33 mouse cellular contexts compared by ENCODE assay signal in the genomic region with DNA sequence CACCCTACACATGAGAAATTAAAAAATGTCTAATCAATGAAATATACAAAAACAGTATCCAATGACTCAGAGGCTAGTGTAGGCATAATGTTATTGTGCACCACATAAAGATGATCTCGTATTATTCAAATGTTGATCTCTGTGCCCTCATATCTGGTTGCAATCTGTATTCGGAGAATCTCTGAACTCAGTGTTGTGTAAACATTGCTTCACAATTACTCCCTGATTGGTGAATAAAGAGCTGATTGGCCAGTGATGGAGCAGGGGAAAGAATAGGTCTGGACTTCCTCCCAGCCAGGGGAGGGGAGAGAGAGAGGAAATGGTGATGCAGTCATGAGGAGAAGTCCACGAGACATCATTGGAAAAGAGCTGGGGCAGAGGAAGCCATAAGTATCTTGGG. TPM values are rescaled to one million over a fixed set of nuclear protein-coding genes. Genes with fewer than 3 reads are reported as not detected.
"Had no signal": no experiment of that assay in that cellular context is flagged by ENCODE, and none has a peak within 500 bp of the region (broad histone marks: within the 10 kb centered on the region; RNA-seq: fewer than 3 reads in every experiment).

No protein-coding gene starts in this region.

- ATAC-seq: liver, embryonic 12.5 days; liver, postnatal 0 days; lung, postnatal 0 days; midbrain, embryonic 13.5 days; midbrain, embryonic 15.5 days; midbrain, embryonic 16.5 days had no signal

- H3K4me1 ChIP-seq: liver, embryonic 12.5 days; liver, embryonic 13.5 days; liver, embryonic 15.5 days; lung, embryonic 15.5 days; megakaryocyte, embryonic 14.5 days had no signal

- H3K36me3 ChIP-seq: limb, embryonic 10.5 days; limb, embryonic 12.5 days; limb, embryonic 13.5 days; limb, embryonic 15.5 days; liver, embryonic 12.5 days; liver, embryonic 13.5 days; liver, embryonic 15.5 days; lung, embryonic 15.5 days; midbrain, embryonic 12.5 days; midbrain, embryonic 13.5 days; midbrain, embryonic 15.5 days; neural tube, embryonic 12.5 days had no signal

- H3K9me3 ChIP-seq: limb, embryonic 15.5 days; liver, embryonic 13.5 days; liver, embryonic 15.5 days; lung, embryonic 15.5 days had no signal

- H3K27ac ChIP-seq: left cerebral cortex, adult 2 months; limb, embryonic 10.5 days; limb, embryonic 12.5 days; limb, embryonic 13.5 days; limb, embryonic 15.5 days; liver, embryonic 12.5 days; liver, embryonic 13.5 days; liver, embryonic 14.5 days; liver, embryonic 15.5 days; lung, embryonic 15.5 days; macrophage; midbrain, embryonic 12.5 days; midbrain, embryonic 13.5 days; midbrain, embryonic 15.5 days; neural tube, embryonic 12.5 days had no signal

- H3K9ac ChIP-seq: limb, embryonic 12.5 days; limb, embryonic 13.5 days; limb, embryonic 15.5 days; liver, embryonic 12.5 days; liver, embryonic 13.5 days; liver, embryonic 14.5 days; liver, embryonic 15.5 days; liver, postnatal 0 days; lung, embryonic 14.5 days; lung, embryonic 15.5 days; midbrain, embryonic 12.5 days; midbrain, embryonic 13.5 days; midbrain, embryonic 15.5 days; neural tube, embryonic 12.5 days had no signal

- DNase-seq: left cerebral cortex, postnatal 4 days; liver, embryonic 13.5 days; liver, postnatal 0 days; lung, adult 18-20 months; lung, adult 2 months; lung, embryonic 14.5 days; lung, postnatal 10 days; lung, postnatal 14 days; lung, postnatal 36 days; lung, postnatal 4 days; midbrain, embryonic 14.5 days had no signal

- H3K4me3 ChIP-seq: left cerebral cortex, adult 2 months; limb, embryonic 10.5 days; limb, embryonic 12.5 days; limb, embryonic 13.5 days; limb, embryonic 15.5 days; liver, embryonic 12.5 days; liver, embryonic 13.5 days; liver, embryonic 15.5 days; lung, embryonic 15.5 days; midbrain, embryonic 12.5 days; midbrain, embryonic 13.5 days; midbrain, embryonic 15.5 days; myocyte; neural tube, embryonic 12.5 days had no signal

- H3K27me3 ChIP-seq: limb, embryonic 12.5 days; limb, embryonic 13.5 days; limb, embryonic 15.5 days; liver, embryonic 12.5 days; liver, embryonic 13.5 days; liver, embryonic 15.5 days; megakaryocyte, embryonic 14.5 days; midbrain, embryonic 15.5 days; neural tube, embryonic 12.5 days had no signal

- H3K4me2 ChIP-seq: limb, embryonic 12.5 days; limb, embryonic 13.5 days; limb, embryonic 15.5 days; liver, embryonic 11.5 days; liver, embryonic 12.5 days; liver, embryonic 13.5 days; liver, embryonic 15.5 days; lung, embryonic 14.5 days; lung, embryonic 15.5 days; midbrain, embryonic 12.5 days; midbrain, embryonic 13.5 days; midbrain, embryonic 15.5 days; neural tube, embryonic 12.5 days had no signal

RNA-seq across cellular contexts. Expression of gene Gas1, which starts 23.0 kb away (rescaled TPM):
- total RNA-seq: megakaryocyte progenitor cell, adult 5-6 weeks; megakaryocyte-erythroid progenitor cell, adult 5-6 weeks; monocyte, adult 5-6 weeks had no signal
